Mouse (Mus musculus) layer of hippocampus, adult 2 months (tissue): ENCODE measurements around the gene Mfng. TPM values are rescaled to one million over a fixed set of nuclear protein-coding genes. Genes with fewer than 3 reads are reported as not detected.

Experiments
- DNase-seq, 2 experiments: peaks; one replicate each; pipeline ENCODE4 v3.0.0; 2022; ENCODE audit warnings: low spot score in 2 of 2
- H3K27ac ChIP-seq: fragments of 200-600 bp; 2 replicates; pipeline ENCODE4 v1.8.1; 2022
- H3K4me3 ChIP-seq: fragments of 200-600 bp; 2 replicates; pipeline ENCODE4 v1.8.1; 2022; ENCODE audit warnings: mild to moderate bottlenecking
- CTCF ChIP-seq: fragments of 200-600 bp; conservative IDR thresholded peaks from 2 replicates; pipeline ENCODE4 v1.8.1; 2022; ENCODE audit warnings: antibody characterized with exemption, mild to moderate bottlenecking, moderate library complexity
- total RNA-seq, 2 experiments: library from RNA; stranded (reverse); gene quantifications; 2 replicates each; pipeline ENCODE4 v1.2.3; 2021

Mfng gene
- total RNA-seq, 2 experiments from 2014 or later = 4.4 to 4.7 TPM

DNA sequence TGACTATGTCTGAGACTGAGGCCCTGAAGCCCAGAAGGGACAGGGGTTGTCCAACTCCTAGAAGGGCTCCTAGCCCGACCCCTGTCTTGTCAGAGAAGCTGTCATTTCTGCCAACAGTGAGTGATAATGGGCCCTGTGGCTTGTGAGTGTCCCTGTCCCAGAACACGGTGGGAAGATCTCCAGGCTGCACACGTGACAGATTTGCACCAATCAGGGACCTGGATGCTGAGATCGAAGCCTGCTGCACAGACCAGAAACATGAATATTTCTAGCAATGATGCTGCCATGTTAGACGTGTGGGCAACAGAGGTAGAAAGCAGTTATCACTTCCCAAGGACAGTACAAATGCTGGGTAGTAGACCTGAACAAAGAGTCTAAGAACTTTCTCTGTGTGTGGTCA lies 11.2 kb upstream of the Mfng start:
- no peak overlapping the region for H3K27ac ChIP-seq
- no peak for TF ChIP-seq CTCF
- no peak for DNase-seq
- no peak overlapping the region for H3K4me3 ChIP-seq

DNA sequence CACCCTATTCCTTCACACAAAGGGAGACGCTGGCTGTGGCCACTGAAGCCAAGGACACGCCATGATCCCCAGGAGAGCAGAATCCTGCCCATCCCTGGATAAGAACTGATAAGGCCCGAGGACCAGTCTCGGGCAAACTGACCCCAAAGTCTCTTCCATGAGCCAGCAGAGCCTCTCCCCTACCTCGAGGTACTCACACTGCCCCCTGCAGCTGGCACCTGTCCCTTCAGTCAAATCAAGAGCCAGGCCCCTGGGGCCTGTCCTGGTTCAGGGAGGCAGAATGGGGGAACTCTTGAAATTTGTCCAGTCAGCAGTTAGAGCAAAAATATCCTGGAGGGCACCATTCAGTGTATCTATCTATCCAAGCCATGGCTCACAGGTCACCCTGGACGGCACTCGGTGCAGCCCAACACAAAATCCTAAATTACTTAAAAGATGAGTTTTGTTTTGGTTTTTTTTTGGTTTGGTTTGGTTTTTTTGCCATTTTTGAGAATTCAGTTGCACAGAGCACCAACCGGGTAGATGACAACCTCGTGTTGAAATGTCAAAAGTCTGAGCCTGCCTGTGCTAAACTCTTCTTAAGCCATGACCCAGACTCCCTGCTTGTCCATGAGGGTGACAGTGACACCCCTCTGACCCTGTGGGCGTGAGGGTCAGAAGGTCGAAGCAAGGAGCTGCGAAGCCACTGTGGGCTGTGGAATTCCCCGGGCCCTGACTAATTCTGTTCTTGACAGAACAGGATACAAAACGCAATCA lies 9.3 kb upstream of the Mfng start:
- peak; percentile 36 for TF ChIP-seq CTCF
- no peak overlapping the region for H3K4me3 ChIP-seq
- no peak for DNase-seq
- H3K27ac ChIP-seq = no peak overlapping the region

DNA sequence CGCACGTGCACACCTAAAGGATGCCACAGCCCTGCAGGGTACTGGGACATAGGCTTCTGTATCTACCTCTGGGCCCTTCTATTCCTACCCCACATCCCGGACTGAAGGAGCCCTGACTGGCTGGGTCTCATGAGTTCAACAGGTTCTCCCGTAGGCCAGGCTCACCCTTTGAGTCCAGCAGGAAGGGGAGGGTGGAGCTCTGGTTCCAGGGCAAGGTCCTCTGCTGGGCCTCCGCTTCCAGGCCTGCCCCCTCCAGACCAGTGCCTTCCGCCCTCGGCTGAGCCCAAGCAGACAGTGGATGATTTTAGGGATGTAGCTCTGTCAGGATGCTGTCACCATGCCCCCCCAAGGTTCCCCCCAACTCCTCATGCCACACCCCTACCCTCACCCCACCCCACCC lies 7.6 kb upstream of the Mfng start:
- Histone ChIP-seq H3K27ac (no peak overlapping the region), H3K4me3 (no peak overlapping the region)
- DNase-seq = no peak
- TF ChIP-seq CTCF = no peak

DNA sequence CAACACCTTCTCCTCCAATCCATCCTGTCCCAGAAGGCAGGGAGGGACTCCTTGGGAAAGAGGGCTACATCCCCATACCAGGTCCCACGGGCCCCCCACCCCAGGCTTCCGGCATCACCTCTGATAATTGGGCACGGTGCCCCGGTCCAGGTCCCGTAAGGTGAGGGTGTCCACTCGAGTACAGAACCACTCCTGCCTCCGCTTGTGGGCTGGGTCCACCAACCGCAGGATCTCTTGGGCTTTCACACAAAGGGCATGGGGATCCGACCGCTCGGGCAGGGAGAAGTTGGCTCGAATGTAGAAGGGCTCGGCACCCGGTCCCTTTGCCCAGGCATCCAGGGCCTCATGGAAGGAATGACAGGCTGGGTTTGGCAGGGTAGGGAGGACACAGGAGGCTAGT lies 7.1 kb upstream of the Mfng start:
- no peak overlapping the region for H3K27ac ChIP-seq
- no peak for DNase-seq
- H3K4me3 ChIP-seq = no peak overlapping the region
- TF ChIP-seq CTCF = no peak

- no peak for DNase-seq
- no peak overlapping the region for H3K4me3 ChIP-seq
- H3K27ac ChIP-seq = no peak overlapping the region
- TF ChIP-seq CTCF = no peak
Measured at GRCm38 (mm10) chr15:78779690-78780089, 6.4 kb upstream of the Mfng start.

DNA sequence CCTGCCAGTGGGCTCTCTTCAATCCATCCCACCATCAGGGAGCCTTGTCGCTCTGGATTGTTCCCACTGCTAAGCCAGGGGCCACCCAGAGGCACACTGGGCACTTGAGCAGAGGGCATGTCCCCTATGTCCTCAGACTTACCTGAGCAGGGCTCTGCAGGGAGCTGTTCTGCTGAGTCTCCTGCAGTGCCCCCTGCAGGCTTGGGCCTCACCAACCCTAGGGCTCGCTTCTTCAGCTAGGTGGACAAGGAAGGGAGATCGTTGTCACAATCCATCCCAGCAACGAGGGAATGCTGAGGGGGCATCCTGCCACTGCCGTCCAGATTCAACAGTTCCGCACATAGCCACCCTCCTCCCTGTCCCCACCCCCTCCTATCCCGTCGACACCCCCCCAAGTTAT lies 6.0 kb upstream of the Mfng start:
- peak; percentile 51 for TF ChIP-seq CTCF

DNA sequence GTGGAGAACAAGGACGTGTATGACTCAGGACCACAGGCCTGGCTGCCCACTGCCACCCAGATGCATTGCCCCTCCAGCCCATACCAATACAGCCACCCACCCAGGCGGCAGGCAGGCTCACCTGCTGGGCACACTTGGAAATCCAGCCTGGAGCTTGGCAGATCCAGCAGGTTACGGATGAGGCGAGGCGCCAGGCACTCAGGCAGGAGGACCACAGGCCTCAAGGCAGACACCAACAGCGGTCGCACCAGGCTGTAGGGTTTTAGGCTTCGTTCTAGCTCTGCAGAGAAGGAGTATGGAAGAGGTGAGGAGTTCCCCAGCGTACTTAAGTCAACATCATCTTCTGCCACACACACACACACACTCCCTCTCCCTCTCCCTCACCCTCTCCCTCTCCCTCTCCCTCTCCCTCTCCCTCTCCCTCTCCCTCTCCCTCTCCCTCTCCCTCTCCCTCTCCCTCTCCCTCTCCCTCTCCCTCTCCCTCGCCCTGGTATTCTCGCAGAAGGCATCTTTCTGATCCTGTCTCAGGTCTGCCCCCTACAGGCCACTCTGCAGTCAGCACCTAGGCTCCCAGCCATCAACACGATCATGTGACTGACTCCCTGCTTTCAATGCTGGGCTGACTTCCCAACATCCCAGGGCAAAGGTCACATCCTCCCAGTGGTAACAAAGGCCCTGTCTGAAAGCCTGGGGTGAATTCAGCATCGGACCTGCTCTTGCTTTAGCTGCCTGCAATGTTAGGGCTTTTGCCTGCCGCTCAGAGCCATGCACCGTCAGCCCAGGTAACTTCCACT lies 5.0 kb upstream of the Mfng start:
- peak overlapping the region; percentile 79 for H3K27ac ChIP-seq
- H3K4me3 ChIP-seq = peak overlapping the region; percentile 42

More for the DNA sequence above, 6.0 kb upstream of the Mfng start:
- DNase-seq = no peak
- Histone ChIP-seq H3K27ac (peak overlapping the region; percentile 77; the same call in 1 of the 2 replicates), H3K4me3 (no peak overlapping the region)

DNA sequence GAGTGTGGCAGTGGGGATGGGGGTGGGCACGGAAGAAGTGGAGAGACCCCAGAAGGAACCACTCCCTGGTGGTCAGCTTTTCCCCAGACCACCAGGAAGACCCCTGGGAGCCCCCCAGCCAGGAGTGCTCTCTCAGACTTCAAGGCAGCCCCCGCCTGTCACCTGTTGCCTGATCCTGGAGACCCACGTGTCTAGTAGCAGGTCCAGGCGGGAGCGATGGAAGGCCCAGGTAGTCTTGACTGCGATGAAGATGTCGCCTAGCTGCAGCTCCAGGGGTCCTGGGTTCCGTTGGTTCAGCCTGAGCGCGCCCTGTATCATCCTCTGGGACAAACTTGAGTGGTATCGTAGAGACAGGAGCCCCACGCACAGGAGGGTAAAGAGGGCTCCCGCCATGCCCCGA lies 419 bp downstream of the Mfng start:
- no peak for DNase-seq
- Histone ChIP-seq H3K4me3 (peak overlapping the region; percentile 41), H3K27ac (peak overlapping the region; percentile 63)
- no peak for TF ChIP-seq CTCF

More for the DNA sequence above, 5.0 kb upstream of the Mfng start:
- TF ChIP-seq CTCF = peak; percentile 77
- DNase-seq = peak; percentile 89 to 94

DNA sequence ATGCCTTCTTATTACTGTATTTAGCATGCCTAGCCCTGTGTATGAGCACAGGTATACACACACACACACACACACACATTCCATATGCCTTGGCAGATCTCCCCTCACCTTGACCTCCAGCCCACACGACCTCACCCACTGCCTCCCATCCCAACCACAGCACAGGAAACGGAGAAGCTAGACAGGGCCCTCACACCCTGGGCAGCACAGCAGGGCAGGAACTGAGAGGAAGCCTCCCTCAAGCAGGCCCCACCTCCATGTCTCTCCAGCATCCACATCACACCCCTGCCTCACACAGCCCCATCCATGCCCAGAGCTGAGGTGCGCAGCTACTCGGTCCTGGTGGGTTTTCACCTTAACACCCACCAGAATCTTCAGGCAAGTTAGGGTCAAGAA lies 909 bp downstream of the Mfng start:
- peak overlapping the region; percentile 41 for H3K4me3 ChIP-seq
- H3K27ac ChIP-seq = peak overlapping the region; percentile 63
- DNase-seq = no peak
- TF ChIP-seq CTCF = no peak

GRCm38 (mm10) chr15:78771531-78772367 lies 1.5 kb downstream of the Mfng start:
- peak overlapping the region; percentile 28 for H3K4me3 ChIP-seq
- H3K27ac ChIP-seq = peak overlapping the region; percentile 78
- no peak for DNase-seq

DNA sequence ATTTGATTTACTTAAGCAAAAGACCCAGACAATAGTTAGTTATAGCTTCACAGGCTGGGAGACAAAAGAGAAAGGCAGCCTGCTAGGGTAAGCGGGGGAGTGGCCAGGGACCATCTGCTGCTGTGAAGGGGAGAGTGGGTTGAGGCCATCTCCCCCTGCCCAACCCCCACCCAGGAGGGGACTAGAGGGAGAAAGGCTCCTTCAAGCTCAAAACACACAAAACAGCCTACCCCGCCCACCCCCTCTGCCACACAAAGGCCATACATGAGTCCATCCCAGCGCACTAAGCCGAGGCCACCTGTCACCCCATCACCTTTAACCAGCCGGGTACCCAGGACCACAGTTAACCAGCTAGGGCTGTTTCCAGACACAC lies 2.3 kb downstream of the Mfng start:
- peak overlapping the region; percentile 78; the same call in 1 of the 2 replicates for H3K27ac ChIP-seq
- no peak for DNase-seq
- peak overlapping the region; percentile 28; the same call in 1 of the 2 replicates for H3K4me3 ChIP-seq
- no peak for TF ChIP-seq CTCF

More at GRCm38 (mm10) chr15:78771531-78772367, 1.5 kb downstream of the Mfng start:
- no peak for TF ChIP-seq CTCF

DNA sequence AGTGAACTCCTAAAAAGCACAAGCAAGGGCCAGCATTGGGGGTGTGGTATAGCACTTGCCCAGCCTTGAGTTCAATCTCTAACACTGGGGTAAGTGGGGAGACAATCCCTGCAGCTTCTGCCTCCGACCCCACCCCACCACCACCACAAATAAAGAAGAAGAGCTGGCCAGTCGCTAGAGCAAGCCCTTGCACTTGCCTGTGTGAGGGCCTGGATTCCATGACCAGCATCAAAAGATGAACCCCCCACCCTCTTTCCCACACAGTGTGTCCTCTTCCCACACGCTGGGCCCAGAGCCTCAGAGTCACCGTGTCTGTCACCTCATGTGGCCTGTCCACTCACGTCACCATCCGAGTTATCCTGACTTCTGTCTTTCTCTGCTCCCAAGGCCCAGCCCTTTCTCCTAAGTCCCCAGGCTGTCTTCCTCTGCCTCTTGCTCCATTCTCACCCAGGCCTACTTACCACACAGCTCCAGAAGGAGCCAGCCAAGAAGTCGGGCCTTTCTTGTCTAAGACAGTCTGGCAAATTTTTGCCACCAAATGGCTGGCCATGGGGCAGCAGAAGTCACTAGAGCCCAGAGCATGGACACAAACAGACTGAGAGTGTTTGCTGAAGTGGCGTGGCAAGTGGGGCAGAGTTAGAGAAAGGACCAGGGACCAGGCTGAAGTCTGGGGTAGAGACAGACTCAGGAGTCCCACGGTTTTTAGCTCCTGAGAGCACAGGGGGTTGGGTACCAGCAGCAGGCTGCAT lies 2.9 kb downstream of the Mfng start:
- Histone ChIP-seq H3K4me3 (no peak overlapping the region), H3K27ac (peak overlapping the region; percentile 32; the same call in 1 of the 2 replicates)
- DNase-seq = no peak
- no peak for TF ChIP-seq CTCF
